Mouse (Mus musculus) WW6 (cell line): ENCODE measurements around the gene Tyro3.
A peak's percentile ranks its signal among the peaks of the same experiment; 100 is the strongest.

Experiments
- DNase-seq: peaks from one replicate; pipeline ENCODE4 v3.0.0-alpha.2; 2013; ENCODE audit warnings: low read depth, low spot score

The Tyro3 gene

GRCm38 (mm10) chr2:119804275-119804628 is 6.7 kb downstream of the Tyro3 start:
- no peak for DNase-seq

GRCm38 (mm10) chr2:119804776-119805175 is 7.2 kb downstream of the Tyro3 start:
- DNase-seq: no peak

GRCm38 (mm10) chr2:119805536-119805935 is 8.0 kb downstream of the Tyro3 start:
- no peak for DNase-seq

- DNase-seq: no peak
Observed at GRCm38 (mm10) chr2:119808438-119808837, 10.9 kb downstream of the Tyro3 start.

- DNase-seq: no peak
Observed at GRCm38 (mm10) chr2:119808881-119809280, 11.3 kb downstream of the Tyro3 start.

DNA sequence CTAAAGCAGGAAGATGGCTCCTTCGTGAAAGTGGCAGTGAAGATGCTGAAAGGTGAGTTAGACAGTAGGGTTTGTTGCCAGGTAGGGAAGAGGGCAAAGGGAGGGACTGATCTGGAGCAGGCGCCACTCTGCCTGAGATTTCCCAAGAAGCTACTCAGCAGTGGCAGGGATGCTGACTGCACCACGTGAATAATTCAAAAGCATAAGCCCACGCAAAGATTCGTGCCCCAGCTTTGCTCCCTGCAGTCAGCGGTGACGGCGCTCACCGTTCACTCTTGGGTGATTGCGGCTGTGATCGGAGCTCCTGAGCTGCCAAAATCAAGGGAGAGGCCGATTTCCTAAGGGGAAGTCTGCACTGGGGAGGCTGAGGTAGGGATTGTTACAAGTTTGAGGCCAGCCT is 13.4 kb downstream of the Tyro3 start:
- no peak for DNase-seq

DNA sequence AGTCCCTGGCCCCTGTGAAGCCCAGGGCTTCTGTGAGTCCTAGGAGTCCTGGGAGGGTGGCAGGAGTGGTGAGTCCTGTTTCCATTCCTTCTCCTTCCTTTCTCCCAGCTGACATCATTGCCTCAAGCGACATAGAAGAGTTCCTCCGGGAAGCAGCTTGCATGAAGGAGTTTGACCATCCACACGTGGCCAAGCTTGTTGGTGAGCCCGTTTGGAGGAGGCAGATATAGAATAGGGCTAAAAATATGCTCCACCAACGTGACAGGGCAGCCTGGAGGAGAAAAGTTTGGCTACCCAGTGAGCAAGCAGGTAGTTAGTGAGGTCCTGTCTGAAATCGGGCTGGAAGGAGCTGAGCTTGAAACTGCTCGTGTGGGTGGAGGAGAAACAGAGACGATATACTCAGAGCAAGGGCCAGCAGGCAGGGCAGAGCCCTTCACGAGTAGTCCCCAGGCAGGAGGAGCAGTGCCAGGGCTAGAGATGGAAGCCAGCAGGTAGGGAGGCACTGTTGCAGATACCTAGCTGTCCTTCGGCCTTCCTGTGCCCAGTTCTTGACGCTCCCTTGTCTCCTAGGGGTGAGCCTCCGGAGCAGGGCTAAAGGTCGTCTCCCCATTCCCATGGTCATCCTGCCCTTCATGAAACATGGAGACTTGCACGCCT is 14.1 kb downstream of the Tyro3 start:
- no peak for DNase-seq

DNA sequence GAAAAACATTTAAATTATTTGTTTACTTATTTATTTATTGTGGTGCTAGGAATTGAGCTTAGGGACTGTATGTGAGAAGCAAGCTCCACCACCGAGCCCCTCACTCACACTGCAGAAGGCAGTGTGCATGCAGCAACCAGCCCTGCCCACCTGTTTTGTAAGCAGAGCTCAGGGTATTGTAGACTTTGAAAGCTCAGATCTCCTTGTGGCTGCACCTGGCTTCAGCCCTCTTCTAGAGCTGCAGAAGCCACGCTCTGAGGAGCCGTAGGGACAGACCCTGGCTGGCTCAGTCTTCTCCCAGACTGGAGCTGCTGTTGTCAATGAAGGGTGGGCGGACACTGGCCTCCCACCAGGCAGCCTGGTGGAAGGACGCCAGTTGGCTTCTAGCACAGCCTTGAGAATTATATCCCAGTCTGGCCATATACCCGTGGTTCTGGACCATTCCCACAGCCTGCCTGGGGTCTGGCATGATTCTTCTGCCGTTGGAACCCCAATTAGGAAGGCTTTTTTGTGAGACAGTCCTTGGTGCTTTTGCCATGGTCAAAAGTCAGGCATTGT is 16.9 kb downstream of the Tyro3 start:
- no peak for DNase-seq

DNA sequence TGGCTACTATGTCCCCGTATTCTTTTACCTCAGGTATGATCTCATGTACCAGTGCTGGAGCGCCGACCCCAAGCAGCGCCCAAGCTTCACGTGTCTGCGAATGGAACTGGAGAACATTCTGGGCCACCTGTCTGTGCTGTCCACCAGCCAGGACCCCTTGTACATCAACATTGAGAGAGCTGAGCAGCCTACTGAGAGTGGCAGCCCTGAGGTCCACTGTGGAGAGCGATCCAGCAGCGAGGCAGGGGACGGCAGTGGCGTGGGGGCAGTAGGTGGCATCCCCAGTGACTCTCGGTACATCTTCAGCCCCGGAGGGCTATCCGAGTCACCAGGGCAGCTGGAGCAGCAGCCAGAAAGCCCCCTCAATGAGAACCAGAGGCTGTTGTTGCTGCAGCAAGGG is 19.1 kb downstream of the Tyro3 start:
- no peak for DNase-seq

- DNase-seq: no peak
Observed at GRCm38 (mm10) chr2:119817047-119817446, 19.5 kb downstream of the Tyro3 start.

DNA sequence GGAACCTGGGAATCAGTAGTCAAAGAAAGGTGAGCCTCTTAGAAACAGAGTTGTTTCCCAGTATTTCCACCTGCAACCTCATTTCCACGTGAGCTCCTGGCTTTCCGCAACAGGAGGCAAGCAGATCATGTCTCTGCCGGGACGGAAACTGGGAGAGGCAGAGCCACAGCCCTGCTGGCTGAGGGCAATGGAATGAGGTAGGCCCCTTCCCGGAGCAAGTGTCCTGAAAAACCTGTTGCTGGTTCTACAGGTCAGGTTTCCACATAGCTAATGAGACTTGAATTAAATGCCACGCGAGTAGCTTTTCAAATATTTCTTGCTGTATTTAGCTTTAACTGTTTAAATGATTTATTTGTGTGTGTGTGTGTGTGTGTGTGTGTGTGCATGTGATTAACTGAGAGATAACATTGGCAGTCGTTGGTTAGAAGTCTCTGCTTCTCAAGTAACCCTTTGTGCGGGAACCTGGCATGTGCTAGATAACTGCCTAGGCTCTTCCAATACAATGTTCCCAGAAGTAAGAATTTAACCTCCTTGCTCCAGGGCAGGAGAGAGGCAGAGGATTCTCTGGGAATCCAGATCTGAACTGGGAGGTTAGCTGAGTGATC is 21.2 kb downstream of the Tyro3 start:
- no peak for DNase-seq

GRCm38 (mm10) chr2:119821136-119821535 is 23.6 kb downstream of the Tyro3 start:
- DNase-seq: no peak

GRCm38 (mm10) chr2:119830579-119830978 is 33.0 kb downstream of the Tyro3 start:
- no peak for DNase-seq

GRCm38 (mm10) chr2:119834231-119834630 is 36.7 kb downstream of the Tyro3 start:
- no peak for DNase-seq

DNA sequence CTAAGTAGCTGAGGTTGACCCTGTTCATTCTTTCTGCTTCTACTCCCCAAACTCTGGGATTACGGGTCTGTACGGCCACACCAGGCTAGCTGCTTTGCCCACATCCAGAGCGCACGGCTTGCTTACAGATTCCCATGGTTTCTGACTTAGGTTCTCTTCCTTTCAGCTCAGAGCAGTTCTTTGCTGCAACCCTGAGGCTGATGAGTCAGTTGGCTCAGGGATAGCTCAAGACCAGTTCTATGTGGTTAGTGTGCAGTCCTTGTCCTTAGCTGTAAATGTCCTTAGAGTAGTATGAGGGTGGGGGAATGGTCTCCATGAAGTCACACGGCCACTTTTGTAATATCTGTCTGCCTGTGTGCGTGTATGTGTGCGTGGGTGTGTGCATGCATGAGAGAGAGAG is 40.1 kb downstream of the Tyro3 start:
- no peak for DNase-seq

GRCm38 (mm10) chr2:119838363-119839156 is 41.0 kb downstream of the Tyro3 start:
- no peak for DNase-seq

DNA sequence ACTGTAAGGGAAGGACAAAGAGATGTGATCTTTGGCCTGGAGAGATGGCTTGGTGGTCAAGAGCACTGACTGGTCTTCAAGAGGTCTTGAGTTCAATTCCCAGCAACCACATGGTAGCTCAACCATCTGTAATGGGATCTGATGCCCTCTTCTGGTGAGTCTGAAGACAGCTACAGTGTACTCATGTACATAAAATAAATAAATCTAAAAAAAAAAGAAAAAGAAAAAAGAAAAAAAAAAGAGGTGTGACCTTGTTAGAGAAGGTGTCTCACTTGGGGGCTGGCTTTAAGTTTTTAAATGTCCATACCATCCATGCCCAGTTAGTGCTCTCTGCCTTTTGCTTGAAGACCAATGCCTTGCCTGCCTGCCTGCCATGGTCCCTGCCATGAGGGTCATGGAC is 42.5 kb downstream of the Tyro3 start:
- DNase-seq: no peak

DNA sequence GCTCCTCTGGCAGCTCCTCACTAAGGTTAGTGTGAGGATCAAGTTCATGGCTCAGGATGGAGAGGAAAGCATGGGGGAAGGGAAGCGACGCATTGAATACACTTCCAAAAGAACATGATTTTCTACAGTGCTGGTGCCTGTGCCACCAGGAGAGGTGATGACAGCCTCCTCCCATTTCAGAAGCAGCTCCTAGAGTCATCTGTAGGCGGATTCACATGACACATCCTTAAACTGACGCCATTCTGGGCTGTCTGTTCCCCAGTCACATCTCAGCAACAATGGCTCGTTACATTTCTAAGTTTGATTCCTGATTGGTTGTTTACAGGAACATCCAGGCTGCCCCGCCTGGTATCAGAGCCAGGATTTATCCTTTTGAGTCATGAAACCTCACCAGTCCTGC is 44.5 kb downstream of the Tyro3 start:
- DNase-seq: no peak

GRCm38 (mm10) chr2:119843526-119843925 is 46.0 kb downstream of the Tyro3 start:
- peak; percentile 68 for DNase-seq

DNA sequence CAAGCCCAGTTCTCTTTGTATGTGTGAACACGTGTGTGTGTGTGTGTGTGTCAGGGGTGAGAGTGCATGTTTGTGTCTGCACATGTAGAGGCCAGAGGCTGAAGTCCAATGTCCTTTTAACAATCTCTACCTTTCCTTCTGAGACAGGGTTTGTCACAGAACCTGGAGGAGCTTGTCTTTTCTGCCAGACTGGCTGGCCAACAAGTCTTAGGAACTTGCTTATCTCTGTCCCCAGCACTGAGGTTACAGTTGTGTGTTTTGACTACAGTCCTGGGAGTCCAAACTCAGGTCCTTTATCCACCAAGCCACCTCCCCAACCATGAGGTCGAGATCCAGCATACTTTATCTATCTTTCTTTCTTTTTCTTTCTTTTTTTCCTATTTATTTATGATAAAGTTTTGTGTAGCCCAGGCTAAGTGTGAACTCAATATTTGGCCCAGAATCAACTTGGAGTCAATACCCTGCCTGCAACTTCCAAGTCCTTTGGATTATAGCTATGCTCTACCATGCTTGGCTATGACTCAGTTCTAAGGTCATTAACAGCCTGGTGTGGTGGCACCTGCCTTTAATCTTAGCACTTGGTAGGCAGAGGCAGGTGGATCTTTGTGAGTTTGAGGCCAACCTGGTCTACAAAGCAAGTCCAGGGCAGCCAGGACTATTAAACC is 48.5 kb downstream of the Tyro3 start:
- no peak for DNase-seq

- DNase-seq: no peak
Observed at GRCm38 (mm10) chr2:119846929-119847328, 49.4 kb downstream of the Tyro3 start.

DNA sequence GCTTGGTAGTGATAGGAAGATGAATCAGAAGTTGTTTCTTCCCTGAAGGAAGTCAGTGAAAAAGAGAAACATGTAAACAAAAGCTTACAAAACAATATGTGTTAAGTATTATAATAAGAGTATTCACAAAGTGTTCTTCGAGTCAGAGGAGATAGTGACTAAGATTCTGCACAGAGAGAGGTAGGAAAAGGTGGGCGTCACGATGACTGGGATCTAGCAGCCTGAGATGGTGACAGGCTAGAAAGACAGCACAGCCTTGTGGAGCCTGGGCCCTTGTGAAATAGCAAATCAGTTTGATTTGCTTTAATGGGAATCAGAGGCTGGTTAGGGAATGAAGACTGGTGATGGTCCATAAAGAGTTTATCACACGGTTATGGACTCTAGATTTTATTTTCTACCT is 56.3 kb downstream of the Tyro3 start:
- DNase-seq: no peak
